Mouse (Mus musculus) brain, embryonic 14.5 days (tissue): ENCODE results near the gene Gm35549.

Source experiments
- CTCF ChIP-seq: fragments of 200-500 bp; IDR thresholded peaks from 2 replicates; pipeline ENCODE4 v1.5.1; 2012; ENCODE audit warnings: inconsistent platforms, mild to moderate bottlenecking, moderate library complexity, borderline replicate concordance; ENCODE audit not compliant: insufficient read depth, insufficient read length; ENCODE audit errors: extremely low read depth
- POLR2A ChIP-seq: fragments of 200-500 bp; IDR thresholded peaks from 2 replicates; pipeline ENCODE4 v1.6.1; 2012; ENCODE audit warnings: mild to moderate bottlenecking, inconsistent platforms, borderline replicate concordance; ENCODE audit not compliant: poor library complexity, insufficient read depth, insufficient read length, severe bottlenecking; ENCODE audit errors: extremely low read depth

GRCm38 (mm10) chr9:122865697-122866166 is 21.9 kb upstream of the Gm35549 start, which contains the start of gene Zfp445:
- TF ChIP-seq CTCF, result no peak
- TF ChIP-seq POLR2A, result peak; percentile 57
